In genomic region chr2:72977272-72977671, GRCm38 (mm10) we compare ENCODE assay signal across 8 mouse cellular contexts. TPM values are rescaled to one million over a fixed set of nuclear protein-coding genes. Genes with fewer than 3 reads are reported as not detected.
DNase-seq lines count a peak whose midpoint lies in the region; ATAC-seq and TF ChIP-seq lines count a peak whose summit lies in the region.

No protein-coding gene starts in this region.

- H3K79me2 ChIP-seq in heart, adult 2 months (replicated peaks; ENCODE audit: control insufficient read depth, insufficient read depth, low read length): peaks cover 3% of the 10 kb centered on the region; the same call in 1 of the 2 replicates
- H3K79me2 ChIP-seq in CH12.LX (replicated peaks; ENCODE audit: control insufficient read depth, extremely low read depth, insufficient read depth, poor library complexity, severe bottlenecking): peaks cover 45% of the 10 kb centered on the region

- no peaks in the 10 kb centered on the region for H3K9me3 ChIP-seq in CH12.LX (replicated peaks; ENCODE audit: low read length)
- H3K9me3 ChIP-seq in heart, embryonic 16.5 days (replicated peaks; ENCODE audit: control insufficient read depth, low read length): no peaks in the 10 kb centered on the region
- no peaks in the 10 kb centered on the region for H3K9me3 ChIP-seq in liver, postnatal 0 days (ENCODE audit: low read length)

- TF ChIP-seq POLR2A in heart, adult 2 months (IDR thresholded peaks at IDR 0.05; ENCODE audit: insufficient read depth, low read depth, low read length): no peak
- no peak for TF ChIP-seq POLR2A in CH12.LX (IDR thresholded peaks at IDR 0.05; ENCODE audit: low read depth, low read length)

- H3K36me3 ChIP-seq in heart, adult 2 months (ENCODE audit: control insufficient read depth, insufficient read depth, low read length): peaks cover 29% of the 10 kb centered on the region
- peaks cover 2 to 10% of the 10 kb centered on the region in 2 experiments for H3K36me3 ChIP-seq in CH12.LX (replicated peaks in 1 of 2; ENCODE audit: control insufficient read depth in 1 of 2, insufficient read depth in 1 of 2, low read length in 1 of 2)
- 0 out of 2 replicates have a peak, but pooled peaks cover 3% of the 10 kb centered on the region for H3K36me3 ChIP-seq in heart, embryonic 16.5 days (ENCODE audit: control insufficient read depth, insufficient read depth)
- H3K36me3 ChIP-seq in liver, postnatal 0 days (replicated peaks; ENCODE audit: insufficient read depth, low read length): peaks cover 13% of the 10 kb centered on the region; the same call in 1 of the 2 replicates

- no peak for TF ChIP-seq CTCF in heart, adult 2 months (IDR thresholded peaks at IDR 0.05)
- no peak for TF ChIP-seq CTCF in CH12.LX (conservative IDR thresholded peaks at IDR 0.05 in 1 of 2, IDR thresholded peaks at IDR 0.05 in 1 of 2; ENCODE audit: low read depth in 2 of 2, low read length in 2 of 2)
- TF ChIP-seq CTCF in liver, postnatal 0 days (IDR thresholded peaks at IDR 0.05; ENCODE audit: low read depth): no peak

- ATAC-seq in heart, embryonic 16.5 days (replicated peaks; ENCODE audit: extremely low read depth, insufficient read depth, low FRiP score): no peak
- ATAC-seq in liver, postnatal 0 days: no peak
- no peak for ATAC-seq in activated CD4-positive, CD25-positive, alpha-beta regulatory T cell, adult 4 months

- dilution Hi-C loops in CH12.LX (cut with MboI; ENCODE audit: extremely low pct_ligation_motif_present, extremely low pct_unique_long_range_greater_than_20kb, low sequenced_read_pairs): no loop called here

- no peak overlapping the region; the same call in 1 of the 2 replicates for H3K9ac ChIP-seq in heart, adult 2 months (ENCODE audit: low read depth, low read length)
- peak overlapping the region; percentile 100 for H3K9ac ChIP-seq in CH12.LX (ENCODE audit: insufficient read depth, low read depth)
- H3K9ac ChIP-seq in heart, embryonic 16.5 days (ENCODE audit: low read length): peak overlapping the region; percentile 30; the same call in 1 of the 2 replicates
- peak overlapping the region; percentile 57; the same call in 1 of the 2 replicates for H3K9ac ChIP-seq in liver, postnatal 0 days (replicated peaks)

- in situ Hi-C loops in CH12.LX (cut with MboI; ENCODE audit: low pct_ligation_motif_present, low pct_unique_long_range_greater_than_20kb, low sequenced_read_pairs): no loop called here

- DNase-seq in heart, adult 2 months: no peak
- DNase-seq in heart, postnatal 25 days (ENCODE audit: low spot score): no peak
- DNase-seq in CH12.LX (ENCODE audit: extremely low read depth): no peak
- DNase-seq in liver, postnatal 0 days: no peak
- DNase-seq in right cerebral cortex, postnatal 14 days: no peak
- DNase-seq in left cerebral cortex, postnatal 10 days (ENCODE audit: extremely low spot score in 1 of 2, low spot score in 2 of 2): no peak

- no peak for TF ChIP-seq EP300 in heart, adult 2 months (IDR thresholded peaks at IDR 0.05; ENCODE audit: insufficient read depth, low read depth, low read length)
- no peak for TF ChIP-seq EP300 in CH12.LX (IDR thresholded peaks at IDR 0.05; ENCODE audit: low read length)
- TF ChIP-seq EP300 in liver, postnatal 0 days (IDR thresholded peaks at IDR 0.05; ENCODE audit: low read depth): no peak

- TF ChIP-seq RAD21 in CH12.LX (IDR thresholded peaks at IDR 0.05; ENCODE audit: low read depth, low read length): no peak

- WGBS in heart, adult 2 months: 15% methylated on average over 1 of the region's 1 CpGs
- 48% methylated on average over 1 of the region's 1 CpGs for WGBS in heart, embryonic 16.5 days
- 48% methylated on average over 1 of the region's 1 CpGs for WGBS in liver, postnatal 0 days (ENCODE audit: insufficient replicate concordance)

- peaks cover 7% of the 10 kb centered on the region for H3K4me1 ChIP-seq in heart, adult 2 months (ENCODE audit: control insufficient read depth, insufficient read depth, low read length)
- peaks cover 3 to 42% of the 10 kb centered on the region in 2 experiments; a peak in 2 of 4 replicates for H3K4me1 ChIP-seq in CH12.LX (ENCODE audit: control insufficient read depth in 1 of 2, insufficient read depth in 2 of 2)
- H3K4me1 ChIP-seq in heart, embryonic 16.5 days (ENCODE audit: control insufficient read depth, insufficient read depth, low read length): peaks cover 17% of the 10 kb centered on the region
- H3K4me1 ChIP-seq in liver, postnatal 0 days (ENCODE audit: insufficient read depth): peaks cover 23% of the 10 kb centered on the region

- H3K27me3 ChIP-seq in heart, adult 2 months (ENCODE audit: control insufficient read depth, insufficient read depth, low read length): no peaks in the 10 kb centered on the region
- H3K27me3 ChIP-seq in CH12.LX (replicated peaks): no peaks in the 10 kb centered on the region
- H3K27me3 ChIP-seq in heart, embryonic 16.5 days (ENCODE audit: control insufficient read depth, insufficient read depth, low read length): no peaks in the 10 kb centered on the region
- no peaks in the 10 kb centered on the region for H3K27me3 ChIP-seq in liver, postnatal 0 days (ENCODE audit: insufficient read depth, low read length)

- peak overlapping the region; percentile 58 for H3K4me3 ChIP-seq in heart, adult 2 months
- peak overlapping the region; percentile 46 to 91 (median 56) for H3K4me3 ChIP-seq in CH12.LX (replicated peaks in 1 of 3; ENCODE audit: low read depth in 2 of 3, low read length in 2 of 3, poor library complexity in 1 of 3)
- H3K4me3 ChIP-seq in heart, embryonic 16.5 days (ENCODE audit: low read length): peak overlapping the region; percentile 38
- peak overlapping the region; percentile 98 for H3K4me3 ChIP-seq in liver, postnatal 0 days (ENCODE audit: low read depth, low read length)

- intact Hi-C loops in heart, adult 2 months (cut with DNase I): loop anchor here (5.0 to 10.0 kb wide), 2 partner anchors 35 to 298 kb away; partner anchors contain the start of gene Sp9
- intact Hi-C loops in heart, postnatal 25 days (cut with DNase I): loop anchor here (10.0 kb wide), 2 partner anchors 232 to 298 kb away; partner anchors contain the start of gene Sp9
- intact Hi-C loops in left cerebral cortex, postnatal 10 days (cut with DNase I): loop anchor here (5.0 to 10.0 kb wide), 2 partner anchors 252 to 295 kb away; partner anchors contain the start of gene Sp9

- peak overlapping the region; percentile 100 for H3K27ac ChIP-seq in heart, adult 2 months
- no peak overlapping the region for H3K27ac ChIP-seq in CH12.LX (ENCODE audit: insufficient read depth, low read depth)
- no peak overlapping the region for H3K27ac ChIP-seq in heart, embryonic 16.5 days (ENCODE audit: low read length)
- H3K27ac ChIP-seq in liver, postnatal 0 days (ENCODE audit: low read depth): no peak overlapping the region

- peak overlapping the region; percentile 80 for H3K4me2 ChIP-seq in CH12.LX (ENCODE audit: insufficient read depth, low read depth, poor library complexity, severe bottlenecking)
- peak overlapping the region; percentile 61 for H3K4me2 ChIP-seq in heart, embryonic 16.5 days (ENCODE audit: low read depth, low read length)
- H3K4me2 ChIP-seq in liver, postnatal 0 days (ENCODE audit: low read depth, low read length): peak overlapping the region; percentile 74

TF ChIP-seq in CH12.LX, 34 proteins besides CTCF, POLR2A, EP300 and RAD21:
- TF ChIP-seq MXI1 (IDR thresholded peaks at IDR 0.05; ENCODE audit: low read depth, low read length): 0 out of 2 replicates have a peak, but pooled peaks have one; percentile 61
- TF ChIP-seq TBP (conservative IDR thresholded peaks at IDR 0.05; ENCODE audit: low read depth, low read length): no peak

RNA-seq across cellular contexts. Expression of gene Sp3, which starts 3.0 kb away (rescaled TPM):
- total RNA-seq in heart, adult 2 months (2021): 10 to 100 TPM; 29.6 to 33.6 TPM
- polyA plus RNA-seq in heart, adult 2 months (2012; rRNA removed): 11.1 and 21.8 TPM in 2 replicates
- 10 to 100 TPM; 34.8 to 38.9 TPM for total RNA-seq in heart, postnatal 25 days (2021)
- total RNA-seq in CH12.LX (2012; rRNA removed) (37.7 and 41.8 TPM in 2 replicates), CH12.LX (2014; rRNA removed) (86.8 and 95.7 TPM in 2 replicates)
- 33.8 and 40.4 TPM in 2 replicates for polyA plus RNA-seq in CH12.LX (2012; ENCODE audit: insufficient read length, low read depth)
- 34.8 and 37.5 TPM in 2 replicates for polyA plus RNA-seq in heart, embryonic 16.5 days (2015; fragmentation: Nextera tagmentation; extraction: Ambion mirVana)
- polyA plus RNA-seq in liver, postnatal 0 days (2015; fragmentation: Nextera tagmentation; extraction: Ambion mirVana): 20.5 and 21.8 TPM in 2 replicates
- polyA plus RNA-seq in activated CD4-positive, CD25-positive, alpha-beta regulatory T cell, adult 4 months (2017; shearing (Covaris generic)): 10 to 100 TPM; 61.4 to 62.9 TPM
- 10 to 100 TPM; 44.9 to 56.5 TPM for total RNA-seq in left cerebral cortex, postnatal 10 days (2021)

RNA-seq across cellular contexts. Expression of gene Gm11084, which starts 9.2 kb away (rescaled TPM):
- total RNA-seq in heart, adult 2 months (2021): not detected
- polyA plus RNA-seq in heart, adult 2 months (2012; rRNA removed): not detected in 2 replicates
- not detected for total RNA-seq in heart, postnatal 25 days (2021)
- total RNA-seq in CH12.LX (2012; rRNA removed) (not detected in 2 replicates), CH12.LX (2014; rRNA removed) (not detected in 2 replicates)
- polyA plus RNA-seq in CH12.LX (2012; ENCODE audit: insufficient read length, low read depth): not detected in 2 replicates
- polyA plus RNA-seq in heart, embryonic 16.5 days (2015; fragmentation: Nextera tagmentation; extraction: Ambion mirVana): not detected in 2 replicates
- polyA plus RNA-seq in liver, postnatal 0 days (2015; fragmentation: Nextera tagmentation; extraction: Ambion mirVana): not detected in 2 replicates
- not detected for polyA plus RNA-seq in activated CD4-positive, CD25-positive, alpha-beta regulatory T cell, adult 4 months (2017; shearing (Covaris generic))
- total RNA-seq in left cerebral cortex, postnatal 10 days (2021): not detected

Comparison
In these comparisons a context has a peak if more than half of its experiments do, and no peak if none do; other contexts are left out.
1. H3K4me3 ChIP-seq: peak in every context shown above with its lines; median percentile 98 in liver, postnatal 0 days; 58 in heart, adult 2 months; 56 in CH12.LX; 38 in heart, embryonic 16.5 days.